Mouse (Mus musculus) adrenal gland, adult 8-10 months (tissue): ENCODE results near the gene Rdh16. TPM values are rescaled to one million over a fixed set of nuclear protein-coding genes. Genes with fewer than 3 reads are reported as not detected.

Experiments
- total RNA-seq, 4 experiments: library from RNA; stranded (reverse); gene quantifications; 2 replicates each; pipeline ENCODE4 v1.2.4; 2022

The Rdh16 gene
- total RNA-seq, 4 experiments from 2014 or later: 0.55 to 2.9 (median 0.78) TPM

Other genes with a start within 250 kb of the Rdh16 start
- 100 to 1,000 TPM; 212 to 271 (median 242) TPM for gene Lrp1, start 180.0 kb upstream of the Rdh16 start, total RNA-seq
- gene Stat6, start 158.2 kb upstream of the Rdh16 start, total RNA-seq: 100 to 1,000 TPM in 3 of 4 experiments, 10 to 100 TPM in 1; 96.7 to 113 (median 107) TPM
- 10 to 100 TPM in 2 of 4 experiments, 1 to 10 TPM in 2; 6.3 to 10.6 (median 9.6) TPM for gene Nemp1, start 134.3 kb upstream of the Rdh16 start, total RNA-seq
- gene Nab2, start 132.6 kb upstream of the Rdh16 start, total RNA-seq: 10 to 100 TPM; 20.0 to 33.6 (median 26.8) TPM
- gene Myo1a, start 96.0 kb upstream of the Rdh16 start, total RNA-seq: 10 to 100 TPM in 2 of 4 experiments, under 1 TPM in 2; 0.75 to 72.1 (median 30.0) TPM
- not detected for gene Tac2, start 76.7 kb upstream of the Rdh16 start, total RNA-seq
- gene Zbtb39, start 61.6 kb upstream of the Rdh16 start, total RNA-seq: 10 to 100 TPM; 11.9 to 20.9 (median 15.8) TPM
- gene Gpr182, start 49.4 kb upstream of the Rdh16 start, total RNA-seq: 10 to 100 TPM in 3 of 4 experiments, 1 to 10 TPM in 1; 9.8 to 13.2 (median 10.4) TPM
- gene Rdh1, start 41.4 kb upstream of the Rdh16 start, total RNA-seq: 1 to 10 TPM; 4.0 to 5.4 (median 4.4) TPM
- 1 to 10 TPM; 4.8 to 9.8 (median 6.6) TPM for gene Rdh16f1, start 41.4 kb upstream of the Rdh16 start, total RNA-seq
- gene Rdh9, start 24.8 kb upstream of the Rdh16 start, total RNA-seq: under 1 TPM in 1 of 4 experiments, not detected in 3; 0.38 TPM
- under 1 TPM in 3 of 4 experiments, not detected in 1; 0.20 to 0.38 (median 0.24) TPM for gene Rdh19, start 48.8 kb downstream of the Rdh16 start, total RNA-seq
- not detected for gene Rdh16f2, start 65.3 kb downstream of the Rdh16 start, total RNA-seq
- under 1 TPM in 2 of 4 experiments, not detected in 2; 0.19 to 0.20 TPM for gene Rdh7, start 87.7 kb downstream of the Rdh16 start, total RNA-seq
- gene Sdr9c7, start 97.4 kb downstream of the Rdh16 start, total RNA-seq: 1 to 10 TPM in 1 of 4 experiments, under 1 TPM in 3; 0.64 to 1.6 (median 0.72) TPM
- gene Hsd17b6, start 206.5 kb downstream of the Rdh16 start, total RNA-seq: under 1 TPM in 1 of 4 experiments, not detected in 3; 0.51 TPM
- 1 to 10 TPM; 2.1 to 3.5 (median 3.0) TPM for gene Prim1, start 214.0 kb downstream of the Rdh16 start, total RNA-seq
- gene Naca, start 234.4 kb downstream of the Rdh16 start, total RNA-seq: 100 to 1,000 TPM; 560 to 666 (median 578) TPM